Mouse (Mus musculus) cerebellum, adult 2 months (tissue): ENCODE data around the gene Dcst1.

Experiments
- CTCF ChIP-seq: fragments of 200-500 bp; IDR thresholded peaks from 2 replicates; pipeline ENCODE4 v1.5.1; 2011; ENCODE audit warnings: low read depth, mild to moderate bottlenecking, control low read depth, low read length, moderate library complexity, borderline replicate concordance; ENCODE audit not compliant: insufficient read depth
- POLR2A ChIP-seq: fragments of 200-500 bp; IDR thresholded peaks from 2 replicates; pipeline ENCODE4 v1.6.1; 2011; ENCODE audit warnings: low read length, control low read depth, borderline replicate concordance; ENCODE audit not compliant: insufficient read depth

- TF ChIP-seq CTCF (no peak), POLR2A (no peak)
Observed at GRCm38 (mm10) chr3:89406887-89407286, 41.8 kb upstream of the Dcst1 start.
